Mouse (Mus musculus) embryonic fibroblast, embryonic 13.5 days (primary cell): ENCODE measurements around the gene Gli1. TPM values are rescaled to one million over a fixed set of nuclear protein-coding genes. Genes with fewer than 3 reads are reported as not detected.

Experiments used
- H3K27ac ChIP-seq: 2 replicates; pipeline ENCODE4 v1.5.1; 2012; ENCODE audit warnings: low read length, control low read depth, inconsistent platforms; ENCODE audit not compliant: insufficient read depth
- H3K4me1 ChIP-seq: 2 replicates; pipeline ENCODE4 v1.6.1; 2011; ENCODE audit warnings: low read length; ENCODE audit not compliant: control insufficient read depth, insufficient read depth
- H3K4me3 ChIP-seq: 2 replicates; pipeline ENCODE4 v1.5.1; 2011; ENCODE audit warnings: mild to moderate bottlenecking, control low read depth, low read length; ENCODE audit not compliant: insufficient read depth
- CTCF ChIP-seq: IDR thresholded peaks from 2 replicates; pipeline ENCODE4 v1.5.1; 2011; ENCODE audit warnings: mild to moderate bottlenecking, control low read depth, low read length, moderate library complexity, borderline replicate concordance; ENCODE audit not compliant: insufficient read depth
- POLR2A ChIP-seq: IDR thresholded peaks from 2 replicates; pipeline ENCODE4 v1.6.1; 2011; ENCODE audit warnings: low read depth, mild to moderate bottlenecking, control low read depth, low read length, moderate library complexity
- polyA plus RNA-seq: library from polyadenylated mRNA; stranded (reverse); fragments of >200 nt; gene quantifications from 2 replicates; pipeline ENCODE4 v1.2.4, GENCODE M21; 2011; ENCODE audit warnings: low read depth; ENCODE audit not compliant: missing spikeins, insufficient read length

The Gli1 gene
- polyA plus RNA-seq, 1 experiment = 0.84 TPM

DNA sequence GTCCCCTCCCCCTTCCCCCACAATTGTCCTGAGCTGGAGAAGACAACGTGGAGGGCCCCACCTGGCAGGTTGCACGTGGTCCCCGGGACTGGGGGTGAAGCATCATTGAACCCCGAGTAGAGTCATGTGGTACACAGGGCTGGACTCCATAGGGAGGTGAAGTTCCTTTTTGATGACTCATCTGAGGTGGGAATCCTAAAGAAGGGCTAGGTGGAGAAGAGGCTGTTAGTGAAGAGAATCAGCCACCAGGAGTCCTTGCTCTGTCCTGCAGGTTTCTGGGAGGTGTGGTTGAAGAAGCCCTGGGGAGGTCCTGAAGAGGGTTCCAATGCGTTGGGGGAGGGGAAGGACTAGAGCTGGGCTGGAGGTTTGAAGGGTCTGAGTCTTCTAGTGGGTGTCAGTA is 4.8 kb downstream of the Gli1 start:
- H3K4me3 ChIP-seq = no peak overlapping the region
- TF ChIP-seq POLR2A (no peak), CTCF (no peak)
- H3K27ac ChIP-seq = no peak overlapping the region
- H3K4me1 ChIP-seq = no peaks in the 10 kb centered on the region

DNA sequence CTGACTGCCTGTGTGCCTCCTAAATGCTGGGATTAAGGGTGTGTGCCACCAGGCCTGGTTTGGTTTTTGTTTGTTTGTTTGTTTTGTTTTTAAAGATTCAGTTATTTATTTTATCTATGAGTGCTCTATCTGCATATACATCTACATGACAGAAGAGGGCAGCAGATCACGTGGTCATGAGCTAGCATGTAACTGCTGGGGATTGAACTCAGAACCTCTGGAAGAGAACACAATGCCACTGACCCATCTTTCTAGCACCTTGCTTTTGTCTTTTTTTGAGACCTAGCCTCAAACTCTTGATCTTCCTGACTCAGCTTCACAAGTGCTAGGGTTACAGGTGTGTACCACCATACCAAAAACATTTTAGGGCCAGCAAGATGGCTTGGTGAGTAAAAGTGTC is 6.5 kb downstream of the Gli1 start:
- TF ChIP-seq CTCF = no peak
- TF ChIP-seq POLR2A = no peak
- Histone ChIP-seq H3K4me3 (no peak overlapping the region), H3K27ac (no peak overlapping the region), H3K4me1 (no peaks in the 10 kb centered on the region)

DNA sequence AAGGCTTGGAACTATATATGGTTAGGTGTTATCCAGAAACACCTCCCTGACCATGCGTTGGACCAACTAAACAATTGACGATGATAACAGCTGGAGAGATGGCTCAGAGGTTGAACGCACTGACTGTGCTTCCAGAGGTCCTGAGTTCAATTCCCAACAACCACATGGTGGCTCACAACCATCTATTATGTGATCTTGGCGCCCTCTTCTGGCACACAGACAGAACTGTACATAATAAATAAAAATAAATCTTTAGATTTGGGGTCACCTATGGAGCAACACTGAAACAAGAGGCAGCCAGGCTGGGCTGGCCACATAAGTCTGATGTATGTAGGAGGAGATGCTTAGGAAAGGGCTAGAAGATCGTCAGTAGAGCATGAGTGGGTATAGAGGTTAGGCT is 8.6 kb downstream of the Gli1 start:
- TF ChIP-seq POLR2A = no peak
- no peak for TF ChIP-seq CTCF
- Histone ChIP-seq H3K4me1 (no peaks in the 10 kb centered on the region), H3K4me3 (no peak overlapping the region), H3K27ac (no peak overlapping the region)

- H3K27ac ChIP-seq = no peak overlapping the region
- no peaks in the 10 kb centered on the region for H3K4me1 ChIP-seq
- TF ChIP-seq CTCF = no peak
- TF ChIP-seq POLR2A = no peak
- H3K4me3 ChIP-seq = no peak overlapping the region
Measured at GRCm38 (mm10) chr10:127332211-127332874, 9.4 kb downstream of the Gli1 start.

DNA sequence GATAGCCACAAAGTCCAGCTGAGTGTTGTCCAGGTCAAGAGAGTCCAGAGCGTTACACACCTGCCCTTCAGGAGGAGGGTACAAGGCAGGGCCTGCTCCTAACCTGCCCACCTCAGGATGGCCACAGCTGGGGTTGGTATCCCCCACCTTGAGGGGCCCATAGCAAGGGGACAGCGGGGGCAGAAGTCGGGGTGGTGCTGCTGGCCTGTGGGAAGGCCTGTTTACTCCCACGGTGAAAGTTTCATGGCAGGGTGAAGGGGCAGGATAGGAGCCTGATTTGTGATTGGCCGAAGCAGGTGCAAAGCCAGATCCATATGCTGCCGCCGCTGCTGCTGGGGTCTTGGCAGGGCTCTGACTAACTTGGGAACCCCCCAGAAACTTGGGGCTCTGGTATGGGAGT is 11.6 kb downstream of the Gli1 start:
- no peaks in the 10 kb centered on the region for H3K4me1 ChIP-seq
- TF ChIP-seq CTCF (no peak), POLR2A (no peak)
- no peak overlapping the region for H3K27ac ChIP-seq
- no peak overlapping the region for H3K4me3 ChIP-seq

GRCm38 (mm10) chr10:127327461-127328145 is 14.2 kb downstream of the Gli1 start:
- H3K27ac ChIP-seq = no peak overlapping the region
- H3K4me1 ChIP-seq = no peaks in the 10 kb centered on the region
- no peak overlapping the region for H3K4me3 ChIP-seq
- TF ChIP-seq POLR2A = no peak
- TF ChIP-seq CTCF = no peak

- TF ChIP-seq CTCF (no peak), POLR2A (no peak)
- H3K4me3 ChIP-seq = peak overlapping the region; percentile 34
- H3K27ac ChIP-seq = no peak overlapping the region
- H3K4me1 ChIP-seq = no peaks in the 10 kb centered on the region
Measured at GRCm38 (mm10) chr10:127326828-127327227, 14.9 kb downstream of the Gli1 start.

DNA sequence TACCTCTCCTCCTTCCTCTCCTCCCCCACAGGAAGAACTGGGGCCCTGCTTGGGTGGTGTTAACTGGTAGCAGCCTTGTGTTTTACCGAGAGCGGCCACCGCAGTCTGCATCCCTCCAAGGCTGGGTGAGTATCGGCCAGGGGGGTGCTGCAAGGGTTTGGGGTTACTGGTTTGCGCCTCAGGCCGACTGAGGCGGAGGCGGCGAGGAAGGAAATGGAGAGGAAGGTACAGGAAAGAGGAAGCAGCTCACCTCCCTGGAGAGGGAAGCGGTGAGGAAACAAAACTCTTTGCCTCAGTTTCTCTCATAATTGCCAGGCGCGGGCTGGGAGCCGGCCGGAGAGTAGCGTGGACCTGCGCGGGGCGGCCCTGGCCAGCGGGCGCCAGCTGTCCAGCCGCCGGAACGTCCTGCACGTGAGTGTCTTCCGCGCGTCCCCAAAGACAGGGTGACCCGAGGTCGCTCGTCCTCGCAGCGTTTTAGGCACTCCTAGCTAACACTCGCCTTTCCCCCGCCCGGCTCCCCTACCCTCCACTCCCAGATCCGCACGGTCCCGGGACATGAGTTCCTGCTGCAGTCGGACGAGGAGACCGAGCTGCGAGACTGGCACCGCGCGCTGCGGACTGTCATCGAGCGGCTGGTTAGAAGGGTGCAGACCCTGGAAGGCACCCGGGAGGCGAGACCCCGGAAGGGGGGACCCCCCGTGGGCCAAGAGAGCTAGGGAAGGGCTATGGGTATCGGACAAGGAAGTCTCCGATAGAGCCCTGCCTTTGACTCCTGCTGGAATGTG is 15.6 kb downstream of the Gli1 start:
- Histone ChIP-seq H3K27ac (no peak overlapping the region), H3K4me3 (peak overlapping the region; percentile 34), H3K4me1 (no peaks in the 10 kb centered on the region)
- no peak for TF ChIP-seq POLR2A
- TF ChIP-seq CTCF = no peak

DNA sequence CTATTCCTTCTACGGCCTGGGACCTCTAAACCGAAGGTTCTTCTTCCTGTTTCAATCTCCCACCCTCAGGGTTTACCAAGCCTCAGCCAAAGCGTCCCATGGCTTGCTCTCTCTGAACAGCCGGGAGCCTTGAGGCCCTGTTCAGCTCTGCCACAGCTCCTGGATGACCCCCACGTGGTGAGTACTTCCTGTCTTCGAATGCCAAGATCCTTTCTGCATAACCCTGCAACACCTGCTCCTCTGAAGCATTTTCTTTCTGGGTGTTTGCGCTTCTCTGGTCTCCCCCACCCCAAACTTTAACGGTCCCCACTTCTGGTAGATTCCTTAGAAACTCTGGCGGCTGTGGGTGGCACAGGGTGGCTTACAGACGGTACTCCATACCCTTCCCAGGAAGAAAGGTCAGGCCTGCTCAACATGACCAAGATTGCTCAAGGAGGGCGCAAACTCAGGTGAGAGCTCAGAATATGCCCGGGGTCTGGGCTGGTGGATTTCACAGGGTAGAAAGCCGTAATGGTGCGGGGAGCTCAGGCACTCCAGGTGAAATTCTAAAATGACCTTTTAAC is 16.2 kb downstream of the Gli1 start:
- Histone ChIP-seq H3K27ac (no peak overlapping the region), H3K4me1 (no peaks in the 10 kb centered on the region), H3K4me3 (no peak overlapping the region)
- TF ChIP-seq CTCF = no peak
- TF ChIP-seq POLR2A = no peak

- no peak overlapping the region for H3K4me3 ChIP-seq
- TF ChIP-seq CTCF (peak; percentile 6; the same call in 1 of the 2 replicates), POLR2A (no peak)
- H3K27ac ChIP-seq = no peak overlapping the region
- no peaks in the 10 kb centered on the region for H3K4me1 ChIP-seq
Measured at GRCm38 (mm10) chr10:127324495-127324894, 17.3 kb downstream of the Gli1 start.
